8 mouse cellular contexts compared by ENCODE assay signal in genomic region chr5:131083072-131083657, GRCm38 (mm10).
DNase-seq lines count a peak whose midpoint lies in the region; ATAC-seq and TF ChIP-seq lines count a peak whose summit lies in the region.
"Had no signal": no experiment of that assay in that cellular context is flagged by ENCODE, and none has a peak within 500 bp of the region (broad histone marks: within the 10 kb centered on the region; RNA-seq: fewer than 3 reads in every experiment).

No protein-coding gene starts in this region.

- no peak overlapping the region for H3K4me3 ChIP-seq in lung, embryonic 14.5 days (ENCODE audit: low read depth, low read length)
- no peak overlapping the region for H3K4me3 ChIP-seq in embryonic facial prominence, embryonic 13.5 days
- no peak overlapping the region for H3K4me3 ChIP-seq in stomach, embryonic 15.5 days (replicated peaks)
- H3K4me3 ChIP-seq: liver, embryonic 13.5 days had no signal

- intact Hi-C loops in left cerebral cortex, postnatal 4 days (cut with DNase I) = no loop called here

- H3K36me3 ChIP-seq in lung, embryonic 14.5 days (ENCODE audit: insufficient read depth) = no peaks in the 10 kb centered on the region
- H3K36me3 ChIP-seq in embryonic facial prominence, embryonic 13.5 days = no peaks in the 10 kb centered on the region
- no peaks in the 10 kb centered on the region for H3K36me3 ChIP-seq in stomach, embryonic 15.5 days
- H3K36me3 ChIP-seq: liver, embryonic 13.5 days had no signal

- H3K4me1 ChIP-seq in lung, embryonic 14.5 days (ENCODE audit: insufficient read depth) = no peaks in the 10 kb centered on the region
- H3K4me1 ChIP-seq in embryonic facial prominence, embryonic 13.5 days = peaks cover 8% of the 10 kb centered on the region
- no peaks in the 10 kb centered on the region for H3K4me1 ChIP-seq in stomach, embryonic 15.5 days
- H3K4me1 ChIP-seq: liver, embryonic 13.5 days had no signal

- peak; percentile 11 for DNase-seq in lung, embryonic 14.5 days
- no peak for DNase-seq in lung, adult 18-20 months
- peak; percentile 68 for DNase-seq in left cerebral cortex, postnatal 4 days
- DNase-seq: liver, embryonic 13.5 days had no signal

- WGBS in lung, embryonic 14.5 days = 51% methylated on average over 14 of the region's 14 CpGs
- whole genome bisulfite sequencing in embryonic facial prominence, embryonic 13.5 days = 33% methylated on average over 14 of the region's 14 CpGs
- WGBS in stomach, embryonic 15.5 days = 34% methylated on average over 14 of the region's 14 CpGs

- ATAC-seq in lung, embryonic 14.5 days (ENCODE audit: insufficient read depth) = no peak
- ATAC-seq in embryonic facial prominence, embryonic 13.5 days (ENCODE audit: insufficient number of reproducible peaks, insufficient read depth, low FRiP score, low TSS enrichment, low read depth) = no peak
- peak; percentile 53; the same call in 1 of the 2 replicates for ATAC-seq in stomach, embryonic 15.5 days (ENCODE audit: insufficient read depth, low FRiP score, low read depth)
- no peak for ATAC-seq in monocyte, adult 5-6 weeks (replicated peaks; ENCODE audit: insufficient number of reproducible peaks, low FRiP score, low TSS enrichment, poor library complexity, severe bottlenecking)
- ATAC-seq in inflammation-experienced regulatory T-cells, adult 6 months = no peak

- TF ChIP-seq CTCF in lung, embryonic 14.5 days (IDR thresholded peaks at IDR 0.05; ENCODE audit: low read depth) = no peak

- H3K27me3 ChIP-seq in lung, embryonic 14.5 days (ENCODE audit: insufficient read depth, low read length) = no peaks in the 10 kb centered on the region
- H3K27me3 ChIP-seq in embryonic facial prominence, embryonic 13.5 days = no peaks in the 10 kb centered on the region
- H3K27me3 ChIP-seq in stomach, embryonic 15.5 days (replicated peaks) = no peaks in the 10 kb centered on the region
- H3K27me3 ChIP-seq: liver, embryonic 13.5 days had no signal

- no peak overlapping the region for H3K4me2 ChIP-seq in lung, embryonic 14.5 days
- H3K4me2 ChIP-seq in embryonic facial prominence, embryonic 13.5 days = peak overlapping the region; percentile 12
- no peak overlapping the region for H3K4me2 ChIP-seq in stomach, embryonic 15.5 days
- H3K4me2 ChIP-seq: liver, embryonic 13.5 days had no signal

- no peak overlapping the region for H3K27ac ChIP-seq in lung, embryonic 14.5 days (ENCODE audit: low read depth)
- H3K27ac ChIP-seq in embryonic facial prominence, embryonic 13.5 days = no peak overlapping the region
- no peak overlapping the region for H3K27ac ChIP-seq in stomach, embryonic 15.5 days
- H3K27ac ChIP-seq: liver, embryonic 13.5 days had no signal

- no peaks in the 10 kb centered on the region for H3K9me3 ChIP-seq in lung, embryonic 14.5 days (ENCODE audit: low read depth, low read length)
- H3K9me3 ChIP-seq in embryonic facial prominence, embryonic 13.5 days = no peaks in the 10 kb centered on the region
- no peaks in the 10 kb centered on the region for H3K9me3 ChIP-seq in stomach, embryonic 15.5 days

- no peak overlapping the region for H3K9ac ChIP-seq in lung, embryonic 14.5 days
- H3K9ac ChIP-seq in embryonic facial prominence, embryonic 13.5 days = no peak overlapping the region
- no peak overlapping the region for H3K9ac ChIP-seq in stomach, embryonic 15.5 days
- H3K9ac ChIP-seq: liver, embryonic 13.5 days had no signal

Comparison
In these comparisons a context has a peak if more than half of its experiments do, and no peak if none do; other contexts are left out.
1. DNase-seq: peak in lung, embryonic 14.5 days (single experiment) and left cerebral cortex, postnatal 4 days (single experiment); none in lung, adult 18-20 months (0 of 2).